Mouse (Mus musculus) G1E (cell line): ENCODE measurements around the gene Ptpn7. TPM values are rescaled to one million over a fixed set of nuclear protein-coding genes. Genes with fewer than 3 reads are reported as not detected.

Experiments
- ATAC-seq: 2 replicates; pipeline ENCODE4 v1.8.0; 2016; ENCODE audit warnings: mild to moderate bottlenecking; ENCODE audit not compliant: insufficient number of reproducible peaks, poor library complexity, low FRiP score, severe bottlenecking; ENCODE audit errors: extremely low read depth
- DNase-seq: peaks from one replicate; pipeline ENCODE4 v3.0.0; 2012; ENCODE audit warnings: low spot score
- H3K27me3 ChIP-seq: 2 replicates; pipeline ENCODE4 v1.6.1; 2012; ENCODE audit warnings: mild to moderate bottlenecking, low read length, inconsistent platforms; ENCODE audit not compliant: insufficient read depth
- H3K36me3 ChIP-seq: replicated peaks from 2 replicates; pipeline ENCODE3; 2012; ENCODE audit warnings: mild to moderate bottlenecking, inconsistent platforms
- H3K4me1 ChIP-seq: 2 replicates; pipeline ENCODE4 v1.6.1; 2012; ENCODE audit warnings: low read depth, low read length, inconsistent platforms, mixed read lengths; ENCODE audit not compliant: insufficient read depth
- H3K4me3 ChIP-seq: 2 replicates; pipeline ENCODE4 v1.5.1; 2012; ENCODE audit warnings: low read depth, mild to moderate bottlenecking, inconsistent platforms, low read length, moderate library complexity, mixed read lengths
- H3K9me3 ChIP-seq: replicated peaks from 2 replicates; pipeline ENCODE4 v1.6.1; 2012; ENCODE audit warnings: inconsistent platforms
- CTCF ChIP-seq: IDR thresholded peaks from 2 replicates; pipeline ENCODE4 v1.5.1; 2012; ENCODE audit warnings: low read depth, low read length, inconsistent platforms, mixed read lengths
- GATA1 ChIP-seq: IDR thresholded peaks from 2 replicates; pipeline ENCODE4 v1.6.1; 2012; ENCODE audit warnings: borderline replicate concordance, low read length, inconsistent platforms, mixed read lengths
- GATA2 ChIP-seq: IDR thresholded peaks from 2 replicates; pipeline ENCODE4 v1.6.1; 2012; ENCODE audit warnings: low read depth, low read length, inconsistent platforms, borderline replicate concordance
- POLR2AphosphoS5 ChIP-seq: IDR thresholded peaks from 2 replicates; pipeline ENCODE4 v1.6.1; 2012; ENCODE audit warnings: low read depth, low read length, inconsistent platforms; ENCODE audit not compliant: insufficient replicate concordance
- TAL1 ChIP-seq: conservative IDR thresholded peaks from 2 replicates; pipeline ENCODE4 v1.6.1; 2012; ENCODE audit warnings: low read depth, low read length, inconsistent platforms, mixed read lengths
- polyA plus RNA-seq: library from polyadenylated mRNA; stranded (reverse); fragments of >175 nt; gene quantifications from 2 replicates; pipeline ENCODE4 v1.2.3, GENCODE M21; 2012
- total RNA-seq, 2 experiments: library from RNA; stranded (forward) in 1 of 2; stranded (reverse) in 1 of 2; fragments of 200-1000 nt in 1 of 2; fragments of >200 nt in 1 of 2; fragmentation: Nextera tagmentation in 1 of 2; gene quantifications; 2 replicates each; pipeline ENCODE4 v1.2.3; 2014 to 2017

Ptpn7 gene
- total and polyA plus RNA-seq, 3 experiments = 132 to 359 (median 212) TPM

GRCm38 (mm10) chr1:135090914-135091313 lies 41.6 kb upstream of the Ptpn7 start:
- no peak overlapping the region for H3K4me3 ChIP-seq
- H3K9me3 ChIP-seq = no peaks in the 10 kb centered on the region
- peaks cover 37% of the 10 kb centered on the region for H3K27me3 ChIP-seq
- TF ChIP-seq CTCF (no peak), TAL1 (no peak), GATA2 (no peak), POLR2AphosphoS5 (no peak), GATA1 (no peak)
- ATAC-seq (no peak), DNase-seq (no peak)
- 0 out of 2 replicates have a peak, but pooled peaks cover 3% of the 10 kb centered on the region for H3K4me1 ChIP-seq
- H3K36me3 ChIP-seq = no peaks in the 10 kb centered on the region

DNA sequence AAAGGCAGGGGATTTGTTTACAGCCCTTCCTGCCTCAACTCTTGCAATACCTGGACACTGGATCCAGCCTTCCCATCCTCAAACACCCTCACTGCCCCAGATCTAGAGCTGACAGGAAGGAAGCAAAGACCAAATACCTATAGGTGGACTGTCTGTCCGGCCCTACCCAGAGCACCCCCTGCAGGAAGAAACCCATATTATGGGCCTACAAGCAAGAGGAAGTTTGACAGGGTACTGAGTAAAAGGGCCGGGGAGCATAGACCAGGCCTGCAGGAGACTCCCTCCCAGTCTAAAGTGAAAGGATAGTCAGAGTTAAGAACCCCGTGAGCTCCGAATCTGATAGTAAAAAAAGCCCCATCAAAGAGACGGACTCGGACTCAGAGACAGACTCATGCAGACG lies 37.8 kb upstream of the Ptpn7 start:
- Histone ChIP-seq H3K36me3 (no peaks in the 10 kb centered on the region), H3K4me3 (no peak overlapping the region), H3K27me3 (peaks cover 46% of the 10 kb centered on the region), H3K9me3 (no peaks in the 10 kb centered on the region), H3K4me1 (0 out of 2 replicates have a peak, but pooled peaks cover 3% of the 10 kb centered on the region)
- TF ChIP-seq POLR2AphosphoS5 = no peak
- no peak for DNase-seq
- ATAC-seq = no peak

GRCm38 (mm10) chr1:135095189-135095588 lies 37.3 kb upstream of the Ptpn7 start:
- no peak for TF ChIP-seq CTCF
- TF ChIP-seq GATA1 = no peak
- TF ChIP-seq GATA2 = no peak
- TF ChIP-seq TAL1 = no peak
- TF ChIP-seq POLR2AphosphoS5 = no peak
- no peaks in the 10 kb centered on the region for H3K9me3 ChIP-seq
- no peaks in the 10 kb centered on the region for H3K36me3 ChIP-seq
- 0 out of 2 replicates have a peak, but pooled peaks cover 3% of the 10 kb centered on the region for H3K4me1 ChIP-seq
- H3K27me3 ChIP-seq = peaks cover 47% of the 10 kb centered on the region
- ATAC-seq = no peak
- no peak for DNase-seq
- H3K4me3 ChIP-seq = no peak overlapping the region

GRCm38 (mm10) chr1:135096312-135096711 lies 36.2 kb upstream of the Ptpn7 start:
- H3K4me1 ChIP-seq = peaks cover 6% of the 10 kb centered on the region; the same call in 1 of the 2 replicates
- DNase-seq (no peak), ATAC-seq (no peak)
- TF ChIP-seq POLR2AphosphoS5 = no peak
- TF ChIP-seq CTCF = no peak
- no peak for TF ChIP-seq TAL1
- no peak for TF ChIP-seq GATA1
- TF ChIP-seq GATA2 = no peak
- H3K27me3 ChIP-seq = peaks cover 52% of the 10 kb centered on the region
- H3K4me3 ChIP-seq = no peak overlapping the region
- H3K36me3 ChIP-seq = no peaks in the 10 kb centered on the region
- H3K9me3 ChIP-seq = no peaks in the 10 kb centered on the region

DNA sequence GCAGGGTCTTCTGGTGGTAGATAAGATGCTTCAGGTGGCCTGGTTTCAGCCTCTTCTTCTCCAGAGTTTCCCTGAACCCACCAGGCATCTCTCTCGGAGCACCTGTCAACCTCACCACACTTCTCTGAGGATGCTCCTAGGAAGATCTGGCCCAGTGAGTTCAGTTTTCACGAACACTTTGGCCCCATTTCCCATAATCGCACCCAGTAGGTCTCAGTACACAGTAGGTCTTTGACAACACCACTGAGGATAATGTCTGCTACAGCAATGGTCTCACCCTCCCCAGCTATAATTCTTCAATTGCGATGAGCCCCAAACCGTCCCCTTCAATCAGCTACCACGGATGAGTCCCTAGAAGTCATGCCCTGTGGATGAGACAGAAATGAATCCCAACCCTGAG lies 35.1 kb upstream of the Ptpn7 start:
- peaks cover 61% of the 10 kb centered on the region for H3K27me3 ChIP-seq
- H3K36me3 ChIP-seq = no peaks in the 10 kb centered on the region

GRCm38 (mm10) chr1:135098441-135098840 lies 34.1 kb upstream of the Ptpn7 start:
- no peak for TF ChIP-seq TAL1
- no peak for TF ChIP-seq GATA2
- TF ChIP-seq GATA1 = no peak
- ATAC-seq (no peak), DNase-seq (no peak)
- Histone ChIP-seq H3K9me3 (no peaks in the 10 kb centered on the region), H3K36me3 (no peaks in the 10 kb centered on the region), H3K4me3 (no peak overlapping the region), H3K4me1 (peaks cover 6% of the 10 kb centered on the region; the same call in 1 of the 2 replicates), H3K27me3 (peaks cover 68% of the 10 kb centered on the region)

More for the DNA sequence above, 35.1 kb upstream of the Ptpn7 start:
- ATAC-seq = no peak
- no peak for DNase-seq
- Histone ChIP-seq H3K4me3 (no peak overlapping the region), H3K4me1 (peaks cover 6% of the 10 kb centered on the region; the same call in 1 of the 2 replicates), H3K9me3 (no peaks in the 10 kb centered on the region)
- TF ChIP-seq GATA2 (no peak), POLR2AphosphoS5 (no peak), CTCF (no peak), TAL1 (no peak), GATA1 (no peak)

GRCm38 (mm10) chr1:135100400-135100799 lies 32.1 kb upstream of the Ptpn7 start:
- Histone ChIP-seq H3K27me3 (peaks cover 72% of the 10 kb centered on the region), H3K36me3 (no peaks in the 10 kb centered on the region), H3K9me3 (no peaks in the 10 kb centered on the region), H3K4me3 (no peak overlapping the region), H3K4me1 (peaks cover 11% of the 10 kb centered on the region)
- ATAC-seq (no peak), DNase-seq (no peak)
- no peak for TF ChIP-seq POLR2AphosphoS5
- TF ChIP-seq GATA1 = no peak
- no peak for TF ChIP-seq GATA2
- no peak for TF ChIP-seq TAL1
- TF ChIP-seq CTCF = no peak
